ENCODE assay signal across 9 mouse cellular contexts in genomic region chr11:98785214-98785613, GRCm38 (mm10). TPM values are rescaled to one million over a fixed set of nuclear protein-coding genes. Genes with fewer than 3 reads are reported as not detected.
DNase-seq lines count a peak whose midpoint lies in the region; ATAC-seq lines count a peak whose summit lies in the region.
"Had no signal": no experiment of that assay in that cellular context is flagged by ENCODE, and none has a peak within 500 bp of the region (broad histone marks: within the 10 kb centered on the region; RNA-seq: fewer than 3 reads in every experiment).

No protein-coding gene starts in this region.

- no peak overlapping the region for H3K4me3 ChIP-seq in embryonic facial prominence, embryonic 14.5 days (ENCODE audit: low read depth, low read length)
- no peak overlapping the region for H3K4me3 ChIP-seq in heart, embryonic 16.5 days (ENCODE audit: low read length)
- no peak overlapping the region for H3K4me3 ChIP-seq in limb, embryonic 15.5 days
- H3K4me3 ChIP-seq: erythroblast, embryonic 14.5 days had no signal

- DNase-seq in kidney, adult 11 months = peak; percentile 35
- no peak for DNase-seq in kidney, adult 9 months
- DNase-seq in embryonic facial prominence, embryonic 14.5 days (ENCODE audit: low spot score) = peak; percentile 65
- no peak for DNase-seq in embryo, embryonic 11 days
- DNase-seq in thymus, adult 18-20 months = no peak
- no peak for DNase-seq in left cerebral cortex, adult 11 months (ENCODE audit: low spot score)

- peaks cover 56% of the 10 kb centered on the region for H3K4me1 ChIP-seq in embryonic facial prominence, embryonic 14.5 days (ENCODE audit: control insufficient read depth, insufficient read depth, low read length)
- peaks cover 74% of the 10 kb centered on the region for H3K4me1 ChIP-seq in heart, embryonic 16.5 days (ENCODE audit: control insufficient read depth, insufficient read depth, low read length)
- peaks cover 76% of the 10 kb centered on the region for H3K4me1 ChIP-seq in limb, embryonic 15.5 days

- H3K9ac ChIP-seq in embryonic facial prominence, embryonic 14.5 days (ENCODE audit: low read depth, low read length) = no peak overlapping the region
- peak overlapping the region; percentile 71 for H3K9ac ChIP-seq in heart, embryonic 16.5 days (ENCODE audit: low read length)
- H3K9ac ChIP-seq in limb, embryonic 15.5 days = no peak overlapping the region

- H3K9me3 ChIP-seq in embryonic facial prominence, embryonic 14.5 days (ENCODE audit: control insufficient read depth, low read length) = no peaks in the 10 kb centered on the region
- no peaks in the 10 kb centered on the region for H3K9me3 ChIP-seq in heart, embryonic 16.5 days (replicated peaks; ENCODE audit: control insufficient read depth, low read length)
- no peaks in the 10 kb centered on the region for H3K9me3 ChIP-seq in limb, embryonic 15.5 days

- peak overlapping the region; percentile 88 for H3K27ac ChIP-seq in embryonic facial prominence, embryonic 14.5 days (replicated peaks; ENCODE audit: low read depth, low read length)
- peak overlapping the region; percentile 99 for H3K27ac ChIP-seq in heart, embryonic 16.5 days (ENCODE audit: low read length)
- H3K27ac ChIP-seq in limb, embryonic 15.5 days = peak overlapping the region; percentile 86

- no peak for ATAC-seq in embryonic facial prominence, embryonic 14.5 days (ENCODE audit: low read depth)
- no peak for ATAC-seq in heart, embryonic 16.5 days (replicated peaks; ENCODE audit: extremely low read depth, insufficient read depth, low FRiP score)
- ATAC-seq in limb, embryonic 15.5 days (ENCODE audit: insufficient number of reproducible peaks, low FRiP score, low TSS enrichment, low read depth) = no peak

- WGBS in embryonic facial prominence, embryonic 14.5 days = 45% methylated on average over 10 of the region's 10 CpGs
- WGBS in heart, embryonic 16.5 days = 43% methylated on average over 10 of the region's 10 CpGs
- 47% methylated on average over 10 of the region's 10 CpGs for WGBS in limb, embryonic 15.5 days

- no peaks in the 10 kb centered on the region for H3K27me3 ChIP-seq in embryonic facial prominence, embryonic 14.5 days (replicated peaks; ENCODE audit: control insufficient read depth, insufficient read depth, low read length)
- no peaks in the 10 kb centered on the region for H3K27me3 ChIP-seq in heart, embryonic 16.5 days (ENCODE audit: control insufficient read depth, insufficient read depth, low read length)
- no peaks in the 10 kb centered on the region for H3K27me3 ChIP-seq in limb, embryonic 15.5 days

- peak overlapping the region; percentile 39; the same call in 1 of the 2 replicates for H3K4me2 ChIP-seq in embryonic facial prominence, embryonic 14.5 days (ENCODE audit: low read depth, low read length)
- peak overlapping the region; percentile 65 for H3K4me2 ChIP-seq in heart, embryonic 16.5 days (ENCODE audit: low read depth, low read length)
- H3K4me2 ChIP-seq in limb, embryonic 15.5 days = no peak overlapping the region

- no peaks in the 10 kb centered on the region for H3K36me3 ChIP-seq in embryonic facial prominence, embryonic 14.5 days (ENCODE audit: control insufficient read depth, insufficient read depth, low read length)
- H3K36me3 ChIP-seq in heart, embryonic 16.5 days (ENCODE audit: control insufficient read depth, insufficient read depth) = no peaks in the 10 kb centered on the region
- H3K36me3 ChIP-seq in limb, embryonic 15.5 days = no peaks in the 10 kb centered on the region

RNA-seq across cellular contexts. Expression of gene Nr1d1, which starts 10.1 kb away (rescaled TPM):
- 1.1 and 1.9 TPM in 2 replicates for polyA plus RNA-seq in embryonic facial prominence, embryonic 14.5 days (2014; fragmentation: Nextera tagmentation; extraction: Ambion mirVana)
- polyA plus RNA-seq in heart, embryonic 16.5 days (2015; fragmentation: Nextera tagmentation; extraction: Ambion mirVana) = 7.0 and 8.2 TPM in 2 replicates
- polyA plus RNA-seq in limb, embryonic 15.5 days (2015; fragmentation: Nextera tagmentation; extraction: Ambion mirVana) = 1.2 TPM in 2 replicates

RNA-seq across cellular contexts. Expression of gene Msl1, which starts 10.1 kb away (rescaled TPM):
- 18.1 and 18.5 TPM in 2 replicates for polyA plus RNA-seq in embryonic facial prominence, embryonic 14.5 days (2014; fragmentation: Nextera tagmentation; extraction: Ambion mirVana)
- 15.2 and 15.5 TPM in 2 replicates for polyA plus RNA-seq in heart, embryonic 16.5 days (2015; fragmentation: Nextera tagmentation; extraction: Ambion mirVana)
- 22.9 and 25.8 TPM in 2 replicates for polyA plus RNA-seq in limb, embryonic 15.5 days (2015; fragmentation: Nextera tagmentation; extraction: Ambion mirVana)

RNA-seq across cellular contexts. Expression of gene Casc3, which starts 19.5 kb away (rescaled TPM):
- 32.2 and 34.0 TPM in 2 replicates for polyA plus RNA-seq in embryonic facial prominence, embryonic 14.5 days (2014; fragmentation: Nextera tagmentation; extraction: Ambion mirVana)
- polyA plus RNA-seq in heart, embryonic 16.5 days (2015; fragmentation: Nextera tagmentation; extraction: Ambion mirVana) = 23.4 and 24.0 TPM in 2 replicates
- 30.0 and 32.5 TPM in 2 replicates for polyA plus RNA-seq in limb, embryonic 15.5 days (2015; fragmentation: Nextera tagmentation; extraction: Ambion mirVana)

RNA-seq across cellular contexts. Expression of gene Thra, which starts 44.8 kb away (rescaled TPM):
- 57.7 and 62.2 TPM in 2 replicates for polyA plus RNA-seq in embryonic facial prominence, embryonic 14.5 days (2014; fragmentation: Nextera tagmentation; extraction: Ambion mirVana)
- polyA plus RNA-seq in heart, embryonic 16.5 days (2015; fragmentation: Nextera tagmentation; extraction: Ambion mirVana) = 37.5 and 40.2 TPM in 2 replicates
- polyA plus RNA-seq in limb, embryonic 15.5 days (2015; fragmentation: Nextera tagmentation; extraction: Ambion mirVana) = 38.4 and 39.6 TPM in 2 replicates

RNA-seq across cellular contexts. Expression of gene Rapgefl1, which starts 51.4 kb away (rescaled TPM):
- polyA plus RNA-seq in embryonic facial prominence, embryonic 14.5 days (2014; fragmentation: Nextera tagmentation; extraction: Ambion mirVana) = 5.7 and 6.3 TPM in 2 replicates
- 1.0 and 1.1 TPM in 2 replicates for polyA plus RNA-seq in heart, embryonic 16.5 days (2015; fragmentation: Nextera tagmentation; extraction: Ambion mirVana)
- polyA plus RNA-seq in limb, embryonic 15.5 days (2015; fragmentation: Nextera tagmentation; extraction: Ambion mirVana) = 11.1 TPM in 2 replicates
- polyA plus RNA-seq: erythroblast, embryonic 14.5 days had no signal

Comparison
In these comparisons a context has a peak if more than half of its experiments do, and no peak if none do; other contexts are left out.
1. DNase-seq: peak in kidney, adult 11 months (single experiment) and embryonic facial prominence, embryonic 14.5 days (single experiment); none in kidney, adult 9 months (single experiment), embryo, embryonic 11 days (single experiment), thymus, adult 18-20 months (0 of 2) and left cerebral cortex, adult 11 months (single experiment).
2. Peak in every context shown above with its lines, with median percentiles within 50 percentile points of each other: H3K27ac ChIP-seq.